Mouse (Mus musculus): ENCODE data around the gene Xylt2. TPM values are rescaled to one million over a fixed set of nuclear protein-coding genes. Genes with fewer than 3 reads are reported as not detected.
"Not testable (repeated sequence)": the region's sequence is repeated elsewhere in the genome, so short reads cannot be mapped to it uniquely, and the experiment has no call there.

Xylt2 gene
- total and polyA plus RNA-seq, 3 experiments = 10.1 to 20.2 (median 16.3) TPM

- H3K4me3 ChIP-seq (replicated peaks in 1 of 3; ENCODE audit: low read depth in 2 of 3, low read length in 2 of 3, poor library complexity in 1 of 3); H3K9me3 ChIP-seq (replicated peaks; ENCODE audit: low read length); H3K9ac ChIP-seq (ENCODE audit: insufficient read depth, low read depth); H3K4me2 ChIP-seq (ENCODE audit: insufficient read depth, low read depth, poor library complexity, severe bottlenecking); H3K27me3 ChIP-seq (replicated peaks); H3K27ac ChIP-seq (ENCODE audit: insufficient read depth, low read depth); dilution Hi-C loops (cut with MboI; ENCODE audit: extremely low pct_ligation_motif_present, extremely low pct_unique_long_range_greater_than_20kb, low sequenced_read_pairs); DNase-seq (ENCODE audit: extremely low read depth): not testable (repeated sequence)
- peaks cover 39 to 69% of the 10 kb centered on the region in 2 experiments for H3K36me3 ChIP-seq (replicated peaks in 1 of 2; ENCODE audit: control insufficient read depth in 1 of 2, insufficient read depth in 1 of 2, low read length in 1 of 2)
- in situ Hi-C loops (cut with MboI; ENCODE audit: low pct_ligation_motif_present, low pct_unique_long_range_greater_than_20kb, low sequenced_read_pairs) = loop anchor here (5.0 kb wide), 1 partner anchor 66 kb away; no protein-coding TSS in a partner anchor
- H3K4me1 ChIP-seq (ENCODE audit: control insufficient read depth in 1 of 2, insufficient read depth in 2 of 2) = peaks cover 6 to 24% of the 10 kb centered on the region in 2 experiments
- peak; percentile 60 for TF ChIP-seq ZNF384 (IDR thresholded peaks at IDR 0.05; ENCODE audit: low read depth, low read length)
- peaks cover 23% of the 10 kb centered on the region for H3K79me2 ChIP-seq (replicated peaks; ENCODE audit: control insufficient read depth, extremely low read depth, insufficient read depth, poor library complexity, severe bottlenecking)
These were observed 26.1 kb downstream of the Xylt2 start for GRCm38 (mm10) chr11:94651241-94651640.

DNA sequence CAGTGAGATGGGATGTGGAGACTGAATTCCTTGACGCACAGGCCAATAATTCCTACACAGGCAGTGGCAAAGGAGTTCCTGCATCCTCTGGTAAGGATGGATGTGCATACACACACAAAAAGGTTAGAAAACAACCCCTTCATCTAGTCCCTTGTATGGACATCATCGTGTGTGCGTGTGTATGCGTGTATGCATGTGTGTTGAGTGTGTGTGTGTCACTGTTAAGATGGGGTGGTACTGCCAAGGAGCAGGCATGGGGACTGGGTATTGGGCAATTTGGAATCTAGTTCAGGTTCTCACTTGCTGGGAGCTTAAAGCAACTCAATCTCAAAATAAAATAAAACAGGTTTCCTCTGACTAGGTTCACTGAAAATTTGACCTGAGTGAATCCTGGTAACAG is 30.9 kb downstream of the Xylt2 start:
- in situ Hi-C loops (cut with MboI; ENCODE audit: low pct_ligation_motif_present, low pct_unique_long_range_greater_than_20kb, low sequenced_read_pairs) (no loop called here), dilution Hi-C loops (cut with MboI; ENCODE audit: extremely low pct_ligation_motif_present, extremely low pct_unique_long_range_greater_than_20kb, low sequenced_read_pairs) (no loop called here)
- H3K27ac ChIP-seq (ENCODE audit: insufficient read depth, low read depth) = no peak overlapping the region
- no peak overlapping the region for H3K4me2 ChIP-seq (ENCODE audit: insufficient read depth, low read depth, poor library complexity, severe bottlenecking)
- peaks cover 77 to 92% of the 10 kb centered on the region in 2 experiments for H3K36me3 ChIP-seq (replicated peaks in 1 of 2; ENCODE audit: control insufficient read depth in 1 of 2, insufficient read depth in 1 of 2, low read length in 1 of 2)
- no peak overlapping the region for H3K4me3 ChIP-seq (replicated peaks in 1 of 3; ENCODE audit: low read depth in 2 of 3, low read length in 2 of 3, poor library complexity in 1 of 3)
- no peaks in the 10 kb centered on the region for H3K4me1 ChIP-seq (ENCODE audit: control insufficient read depth in 1 of 2, insufficient read depth in 2 of 2)
- H3K9ac ChIP-seq (ENCODE audit: insufficient read depth, low read depth) = no peak overlapping the region
- no peaks in the 10 kb centered on the region for H3K79me2 ChIP-seq (replicated peaks; ENCODE audit: control insufficient read depth, extremely low read depth, insufficient read depth, poor library complexity, severe bottlenecking)
- no peaks in the 10 kb centered on the region for H3K27me3 ChIP-seq (replicated peaks)
- DNase-seq (ENCODE audit: extremely low read depth) = no peak
- TF ChIP-seq POLR2AphosphoS2 (IDR thresholded peaks at IDR 0.05; ENCODE audit: low read depth, low read length) (peak; percentile 94), KAT2A (IDR thresholded peaks at IDR 0.05; ENCODE audit: insufficient replicate concordance, low read length) (no peak), POLR2A (IDR thresholded peaks at IDR 0.05; ENCODE audit: low read depth, low read length) (no peak)
- peaks cover 5% of the 10 kb centered on the region for H3K9me3 ChIP-seq (replicated peaks; ENCODE audit: low read length)

GRCm38 (mm10) chr11:94644461-94645219 is 32.7 kb downstream of the Xylt2 start:
- Histone ChIP-seq H3K36me3 (replicated peaks in 1 of 2; ENCODE audit: control insufficient read depth in 1 of 2, insufficient read depth in 1 of 2, low read length in 1 of 2) (peaks cover 82 to 93% of the 10 kb centered on the region in 2 experiments), H3K79me2 (replicated peaks; ENCODE audit: control insufficient read depth, extremely low read depth, insufficient read depth, poor library complexity, severe bottlenecking) (no peaks in the 10 kb centered on the region), H3K4me3 (replicated peaks in 1 of 3; ENCODE audit: low read depth in 2 of 3, low read length in 2 of 3, poor library complexity in 1 of 3) (no peak overlapping the region), H3K27me3 (replicated peaks) (no peaks in the 10 kb centered on the region), H3K9me3 (replicated peaks; ENCODE audit: low read length) (peaks cover 5% of the 10 kb centered on the region), H3K4me2 (ENCODE audit: insufficient read depth, low read depth, poor library complexity, severe bottlenecking) (no peak overlapping the region), H3K27ac (ENCODE audit: insufficient read depth, low read depth) (no peak overlapping the region), H3K4me1 (ENCODE audit: control insufficient read depth in 1 of 2, insufficient read depth in 2 of 2) (no peaks in the 10 kb centered on the region), H3K9ac (ENCODE audit: insufficient read depth, low read depth) (no peak overlapping the region)
- dilution Hi-C loops (cut with MboI; ENCODE audit: extremely low pct_ligation_motif_present, extremely low pct_unique_long_range_greater_than_20kb, low sequenced_read_pairs) (no loop called here), in situ Hi-C loops (cut with MboI; ENCODE audit: low pct_ligation_motif_present, low pct_unique_long_range_greater_than_20kb, low sequenced_read_pairs) (no loop called here)
- no peak for DNase-seq (ENCODE audit: extremely low read depth)
- TF ChIP-seq CTCF (conservative IDR thresholded peaks at IDR 0.05 in 1 of 2, IDR thresholded peaks at IDR 0.05 in 1 of 2; ENCODE audit: low read depth in 2 of 2, low read length in 2 of 2) = peak in 1 of 2 experiments; percentile 15; a peak in 1 of 4 replicates
- TF ChIP-seq POLR2AphosphoS2 (IDR thresholded peaks at IDR 0.05; ENCODE audit: low read depth, low read length) = peak; percentile 43; the same call in 1 of the 2 replicates
- no peak for TF ChIP-seq USF1 (IDR thresholded peaks at IDR 0.05; ENCODE audit: low read depth, low read length)
